Mouse (Mus musculus) embryonic fibroblast, embryonic 13.5 days (primary cell): ENCODE results near the gene Grhl3.

ENCODE experiments used
- CTCF ChIP-seq: IDR thresholded peaks from 2 replicates; pipeline ENCODE4 v1.5.1; 2011; ENCODE audit warnings: mild to moderate bottlenecking, control low read depth, low read length, moderate library complexity, borderline replicate concordance; ENCODE audit not compliant: insufficient read depth
- POLR2A ChIP-seq: IDR thresholded peaks from 2 replicates; pipeline ENCODE4 v1.6.1; 2011; ENCODE audit warnings: low read depth, mild to moderate bottlenecking, control low read depth, low read length, moderate library complexity

- no peak for TF ChIP-seq CTCF
- no peak for TF ChIP-seq POLR2A
These were observed 42.2 kb downstream of the Grhl3 start for GRCm38 (mm10) chr4:135531236-135531635.
